Mouse (Mus musculus): ENCODE results near the gene Slc28a1. TPM values are rescaled to one million over a fixed set of nuclear protein-coding genes. Genes with fewer than 3 reads are reported as not detected.

The Slc28a1 gene
- polyA plus RNA-seq (2015; fragmentation: Nextera tagmentation; extraction: Ambion mirVana), result not detected in 2 replicates

- ATAC-seq, result no peak
- Histone ChIP-seq H3K9ac (no peak within 1 kb of the TSS), H3K36me3 (ENCODE audit: poor library complexity, severe bottlenecking) (no peaks in the 10 kb centered on the region), H3K4me3 (no peak within 1 kb of the TSS), H3K27me3 (no peaks in the 10 kb centered on the region), H3K4me1 (no peaks in the 10 kb centered on the region), H3K9me3 (replicated peaks) (no peaks in the 10 kb centered on the region), H3K27ac (no peak within 1 kb of the TSS), H3K4me2 (no peak within 1 kb of the TSS)
- WGBS, result 70% methylated on average over 6 of the region's 6 CpGs
These were observed at the start of gene Slc28a1 for GRCm38 (mm10) chr7:81114555-81114954. Gene Slc28a1 (plus strand): TSS chr7:81114799.

DNA sequence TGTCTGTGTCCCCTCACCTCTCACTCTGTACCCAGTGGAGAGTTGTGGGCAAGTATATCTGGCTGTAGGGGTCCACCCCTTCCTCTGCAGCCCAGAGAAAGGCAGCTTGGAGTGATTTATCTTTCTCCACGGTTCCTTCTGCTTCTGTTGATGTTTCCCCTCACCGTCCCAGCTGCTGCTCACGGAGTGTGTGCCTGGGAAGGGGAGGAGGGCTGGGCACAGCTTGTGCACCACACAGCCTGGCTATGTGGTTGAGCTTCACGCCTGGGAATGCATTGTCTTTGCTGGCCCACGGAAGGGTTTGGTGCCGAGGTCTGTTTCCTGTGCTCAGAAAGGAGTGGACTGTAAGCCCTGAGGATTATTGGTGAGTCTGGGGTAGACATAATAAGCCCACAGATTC lies 47.9 kb upstream of the Slc28a1 start:
- Histone ChIP-seq H3K4me3 (no peak overlapping the region), H3K9ac (no peak overlapping the region), H3K4me2 (no peak overlapping the region), H3K9me3 (replicated peaks) (no peaks in the 10 kb centered on the region), H3K27me3 (no peaks in the 10 kb centered on the region), H3K36me3 (ENCODE audit: poor library complexity, severe bottlenecking) (no peaks in the 10 kb centered on the region), H3K4me1 (no peaks in the 10 kb centered on the region), H3K27ac (no peak overlapping the region)
- 50% methylated on average over 6 of the region's 6 CpGs for WGBS
- ATAC-seq, result no peak

DNA sequence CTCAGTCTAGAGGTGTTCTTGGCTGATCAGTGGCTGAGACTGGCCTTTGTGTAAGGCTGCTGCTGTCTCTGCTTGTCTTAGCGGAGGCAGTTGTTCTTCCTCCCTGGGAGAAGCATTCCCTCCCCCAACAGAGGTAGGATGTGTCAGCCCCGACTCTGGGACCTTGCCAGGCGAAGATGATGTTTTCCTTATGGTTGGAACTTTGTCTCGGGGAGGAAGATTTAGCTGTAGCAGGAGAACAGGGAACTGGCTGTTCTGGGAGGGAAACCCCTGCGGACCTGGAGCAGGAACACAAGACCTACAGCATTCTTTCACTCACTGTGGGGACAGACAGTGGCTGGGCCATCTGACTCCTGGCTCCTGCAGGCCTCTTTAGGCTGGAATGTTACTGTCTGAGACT lies 42.1 kb upstream of the Slc28a1 start:
- Histone ChIP-seq H3K9ac (no peak overlapping the region), H3K9me3 (replicated peaks) (no peaks in the 10 kb centered on the region), H3K27me3 (no peaks in the 10 kb centered on the region), H3K4me2 (no peak overlapping the region), H3K4me1 (no peaks in the 10 kb centered on the region), H3K36me3 (ENCODE audit: poor library complexity, severe bottlenecking) (no peaks in the 10 kb centered on the region), H3K4me3 (no peak overlapping the region), H3K27ac (no peak overlapping the region)
- WGBS, result 73% methylated on average over 5 of the region's 5 CpGs
- no peak for ATAC-seq

DNA sequence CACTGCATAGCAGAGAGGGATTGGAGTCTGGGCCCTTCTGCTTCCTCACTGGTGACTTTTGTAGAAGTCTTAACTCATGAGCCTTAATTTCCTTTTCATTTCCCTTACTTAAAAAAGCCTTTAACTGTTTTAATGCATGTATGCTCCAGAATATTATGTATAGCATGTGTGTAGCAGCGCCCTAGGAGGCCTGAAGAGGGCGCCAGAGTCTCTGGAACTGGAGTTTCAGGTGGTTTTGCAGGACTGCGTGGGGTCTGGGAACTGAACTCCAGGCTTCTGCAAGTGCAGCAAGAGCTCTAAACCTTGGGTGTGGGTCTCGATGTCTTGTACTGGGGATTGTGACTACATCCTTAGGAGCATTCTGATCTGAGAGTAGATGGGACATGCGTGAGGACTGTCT lies 41.3 kb upstream of the Slc28a1 start:
- WGBS, result 77% methylated on average over 5 of the region's 5 CpGs
- no peaks in the 10 kb centered on the region for H3K9me3 ChIP-seq (replicated peaks)
- no peaks in the 10 kb centered on the region for H3K27me3 ChIP-seq
- H3K4me3 ChIP-seq, result no peak overlapping the region
- ATAC-seq, result no peak
- H3K4me2 ChIP-seq, result no peak overlapping the region
- no peaks in the 10 kb centered on the region for H3K4me1 ChIP-seq
- no peak overlapping the region for H3K27ac ChIP-seq
- no peak overlapping the region for H3K9ac ChIP-seq
- no peaks in the 10 kb centered on the region for H3K36me3 ChIP-seq (ENCODE audit: poor library complexity, severe bottlenecking)

DNA sequence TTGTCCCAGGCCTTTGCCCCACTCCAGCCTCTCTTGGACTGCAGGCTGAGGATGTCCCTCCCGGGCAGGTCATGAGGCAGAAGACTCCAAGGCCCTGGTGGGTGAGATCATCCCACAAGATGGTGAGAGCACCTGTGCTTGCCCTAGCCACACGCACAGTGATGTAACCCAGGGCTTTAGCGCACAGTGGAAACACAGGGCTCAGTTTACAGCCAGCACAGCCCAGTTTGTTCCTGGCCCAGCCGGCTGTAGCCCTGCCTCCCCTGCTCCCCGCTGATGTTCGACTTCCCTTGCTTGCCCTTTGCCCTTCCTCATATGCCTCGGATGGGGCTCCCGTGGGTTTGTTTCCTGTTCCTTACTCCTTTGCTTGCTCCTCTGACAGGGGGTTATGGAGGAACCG lies 40.1 kb upstream of the Slc28a1 start:
- no peak overlapping the region for H3K4me3 ChIP-seq
- WGBS, result 82% methylated on average over 9 of the region's 9 CpGs
- H3K4me1 ChIP-seq, result no peaks in the 10 kb centered on the region
- no peaks in the 10 kb centered on the region for H3K36me3 ChIP-seq (ENCODE audit: poor library complexity, severe bottlenecking)
- no peaks in the 10 kb centered on the region for H3K27me3 ChIP-seq
- H3K27ac ChIP-seq, result no peak overlapping the region
- no peak overlapping the region for H3K4me2 ChIP-seq
- no peak overlapping the region for H3K9ac ChIP-seq
- no peak for ATAC-seq
- no peaks in the 10 kb centered on the region for H3K9me3 ChIP-seq (replicated peaks)

DNA sequence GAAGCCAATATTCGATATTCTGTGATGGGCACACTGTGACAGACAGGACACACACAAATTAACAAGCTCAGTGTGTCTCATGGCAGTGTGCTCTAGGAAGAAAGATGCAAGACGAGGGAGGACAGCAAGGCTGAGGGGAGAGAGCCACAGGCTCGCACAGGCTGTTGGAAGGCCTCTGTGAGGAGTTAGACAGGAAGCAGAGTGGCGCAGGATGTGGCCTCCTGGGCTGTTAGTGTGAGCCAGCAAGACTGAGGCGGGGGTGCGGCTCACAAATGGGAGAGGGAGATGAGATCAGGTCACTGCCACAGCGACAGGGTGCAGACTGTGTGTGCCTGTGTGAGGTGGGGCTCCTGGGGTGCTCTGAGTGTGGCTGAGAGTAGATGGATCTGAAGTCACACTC lies 39.3 kb upstream of the Slc28a1 start:
- Histone ChIP-seq H3K4me3 (no peak overlapping the region), H3K27ac (no peak overlapping the region), H3K36me3 (ENCODE audit: poor library complexity, severe bottlenecking) (no peaks in the 10 kb centered on the region), H3K4me1 (no peaks in the 10 kb centered on the region), H3K27me3 (no peaks in the 10 kb centered on the region), H3K9ac (no peak overlapping the region), H3K4me2 (no peak overlapping the region), H3K9me3 (replicated peaks) (no peaks in the 10 kb centered on the region)
- ATAC-seq, result no peak
- 74% methylated on average over 7 of the region's 7 CpGs for WGBS

GRCm38 (mm10) chr7:81075732-81076131 lies 38.9 kb upstream of the Slc28a1 start:
- Histone ChIP-seq H3K36me3 (ENCODE audit: poor library complexity, severe bottlenecking) (no peaks in the 10 kb centered on the region), H3K4me1 (no peaks in the 10 kb centered on the region), H3K27ac (no peak overlapping the region), H3K4me2 (no peak overlapping the region), H3K9me3 (replicated peaks) (no peaks in the 10 kb centered on the region), H3K27me3 (no peaks in the 10 kb centered on the region), H3K4me3 (no peak overlapping the region), H3K9ac (no peak overlapping the region)
- 85% methylated on average over 5 of the region's 5 CpGs for WGBS
- ATAC-seq, result no peak

GRCm38 (mm10) chr7:81077009-81077408 lies 37.6 kb upstream of the Slc28a1 start:
- no peaks in the 10 kb centered on the region for H3K9me3 ChIP-seq (replicated peaks)
- H3K27me3 ChIP-seq, result no peaks in the 10 kb centered on the region
- H3K4me2 ChIP-seq, result no peak overlapping the region
- H3K4me1 ChIP-seq, result no peaks in the 10 kb centered on the region
- H3K9ac ChIP-seq, result no peak overlapping the region
- H3K4me3 ChIP-seq, result no peak overlapping the region
- ATAC-seq, result no peak
- no peaks in the 10 kb centered on the region for H3K36me3 ChIP-seq (ENCODE audit: poor library complexity, severe bottlenecking)
- WGBS, result 76% methylated on average over 6 of the region's 6 CpGs
- H3K27ac ChIP-seq, result no peak overlapping the region

DNA sequence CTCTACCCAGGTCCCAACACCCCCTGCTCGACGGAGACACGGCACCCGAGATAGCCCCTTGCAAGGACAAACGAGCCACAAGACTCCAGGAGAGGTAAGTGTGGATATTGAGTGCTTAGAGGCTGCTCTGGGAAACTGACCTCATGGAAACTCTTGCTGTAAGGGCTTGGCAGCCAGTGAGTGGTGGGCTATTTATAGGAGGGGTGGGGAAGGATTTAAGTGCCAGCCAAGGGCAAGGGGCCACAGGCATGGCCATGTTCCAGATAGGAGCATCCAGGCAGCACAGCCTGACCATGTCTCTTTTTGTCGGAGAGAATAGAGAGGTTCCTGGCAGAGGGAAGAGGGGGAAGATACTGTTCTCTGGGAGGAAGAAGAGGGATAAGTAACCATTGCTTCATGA lies 35.9 kb upstream of the Slc28a1 start:
- Histone ChIP-seq H3K4me1 (no peaks in the 10 kb centered on the region), H3K27me3 (no peaks in the 10 kb centered on the region), H3K36me3 (ENCODE audit: poor library complexity, severe bottlenecking) (no peaks in the 10 kb centered on the region), H3K9me3 (replicated peaks) (no peaks in the 10 kb centered on the region), H3K9ac (no peak overlapping the region), H3K27ac (no peak overlapping the region), H3K4me3 (no peak overlapping the region), H3K4me2 (no peak overlapping the region)
- 94% methylated on average over 6 of the region's 6 CpGs for WGBS
- no peak for ATAC-seq

DNA sequence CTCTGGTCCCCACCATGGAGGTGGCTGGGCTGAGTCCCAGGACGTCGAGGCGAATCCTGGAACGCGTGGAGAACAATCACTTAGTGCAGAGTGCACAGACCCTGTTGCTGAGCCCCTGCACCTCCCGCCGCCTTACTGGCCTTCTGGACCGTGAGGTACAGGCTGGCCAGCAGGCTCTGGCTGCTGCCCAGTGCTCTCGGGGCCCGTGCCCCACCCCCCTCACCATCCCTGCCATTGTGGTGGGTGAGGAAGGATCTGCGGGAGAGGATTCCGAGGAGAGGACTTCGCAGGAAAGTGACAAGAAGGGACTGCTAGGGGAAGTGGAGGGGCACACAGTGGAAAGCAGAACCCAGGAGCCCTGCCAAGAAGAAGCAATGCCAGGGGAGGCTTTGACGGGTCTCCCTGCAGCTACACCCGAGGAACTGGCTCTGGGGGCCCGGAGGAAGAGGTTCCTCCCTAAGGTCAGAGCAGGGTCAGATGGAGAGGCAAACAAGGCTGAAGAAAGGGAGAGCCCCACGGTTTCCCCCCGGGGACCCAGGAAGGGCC lies 21.1 kb upstream of the Slc28a1 start:
- H3K4me2 ChIP-seq, result no peak overlapping the region
- no peak overlapping the region for H3K27ac ChIP-seq
- H3K36me3 ChIP-seq (ENCODE audit: poor library complexity, severe bottlenecking), result no peaks in the 10 kb centered on the region
- WGBS, result 52% methylated on average over 18 of the region's 18 CpGs
- H3K9ac ChIP-seq, result no peak overlapping the region
- no peaks in the 10 kb centered on the region for H3K27me3 ChIP-seq
- ATAC-seq, result no peak
- no peaks in the 10 kb centered on the region for H3K4me1 ChIP-seq
- H3K9me3 ChIP-seq (replicated peaks), result no peaks in the 10 kb centered on the region
- no peak overlapping the region for H3K4me3 ChIP-seq

DNA sequence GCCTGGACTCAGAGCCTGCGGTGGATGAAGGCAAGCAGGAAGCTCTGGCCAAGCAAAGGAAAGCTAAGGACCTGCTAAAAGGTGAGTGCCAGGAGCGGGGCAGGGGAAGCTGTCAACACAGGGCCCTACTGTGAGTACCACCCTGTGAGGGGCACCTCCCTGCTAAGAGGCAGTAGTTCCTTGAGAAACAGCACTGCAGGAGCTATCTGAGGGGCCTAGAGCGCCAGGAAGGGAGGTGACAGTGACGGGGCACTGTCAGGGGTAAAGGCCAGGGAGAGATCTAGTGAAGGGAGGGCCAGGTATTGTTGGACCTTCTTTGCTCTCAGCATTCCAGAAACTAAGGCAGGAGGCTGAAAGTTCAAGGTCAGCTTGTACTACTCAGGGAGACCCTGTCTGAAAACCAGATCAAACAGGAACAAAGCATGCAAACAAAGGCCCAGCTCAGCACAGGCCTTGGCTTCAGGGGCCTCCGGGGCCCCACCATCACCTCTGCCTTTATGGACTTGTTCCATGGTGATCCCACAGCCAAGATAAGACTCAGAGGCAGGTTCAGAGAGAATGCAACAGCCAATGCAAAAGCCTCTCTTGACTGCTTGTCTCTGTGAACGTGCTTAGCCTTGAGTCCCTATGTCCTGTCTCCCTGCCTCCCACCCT lies 20.4 kb upstream of the Slc28a1 start:
- Histone ChIP-seq H3K27me3 (no peaks in the 10 kb centered on the region), H3K9ac (no peak overlapping the region), H3K9me3 (replicated peaks) (no peaks in the 10 kb centered on the region), H3K4me1 (no peaks in the 10 kb centered on the region), H3K36me3 (ENCODE audit: poor library complexity, severe bottlenecking) (no peaks in the 10 kb centered on the region), H3K4me2 (no peak overlapping the region), H3K27ac (no peak overlapping the region), H3K4me3 (no peak overlapping the region)
- WGBS, result 75% methylated on average over 6 of the region's 6 CpGs
- no peak for ATAC-seq

DNA sequence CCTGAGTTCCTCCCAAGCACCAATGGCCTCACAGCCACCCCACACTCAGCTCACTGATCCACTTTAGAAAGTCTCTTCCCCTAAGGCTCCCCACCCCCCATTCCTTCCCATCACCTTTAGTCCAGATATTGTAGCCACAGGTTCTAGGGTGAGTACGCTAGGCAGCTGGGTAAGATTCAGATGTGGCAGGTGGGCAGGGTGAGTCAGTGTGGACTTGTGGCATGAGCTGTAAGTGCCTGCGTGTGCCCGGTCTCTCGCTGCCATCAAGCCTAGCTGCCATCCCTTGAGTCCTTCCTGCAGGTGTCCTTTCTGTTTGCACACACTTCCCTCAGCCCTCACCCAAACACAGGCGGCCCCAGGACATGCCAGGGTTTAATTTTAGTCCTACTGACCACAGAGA lies 14.3 kb upstream of the Slc28a1 start:
- no peak overlapping the region for H3K4me2 ChIP-seq
- H3K9ac ChIP-seq, result no peak overlapping the region
- ATAC-seq, result no peak
- H3K27ac ChIP-seq, result no peak overlapping the region
- H3K4me3 ChIP-seq, result no peak overlapping the region
- no peaks in the 10 kb centered on the region for H3K4me1 ChIP-seq
- no peaks in the 10 kb centered on the region for H3K9me3 ChIP-seq (replicated peaks)
- WGBS, result 83% methylated on average over 5 of the region's 5 CpGs
- H3K36me3 ChIP-seq (ENCODE audit: poor library complexity, severe bottlenecking), result no peaks in the 10 kb centered on the region
- no peaks in the 10 kb centered on the region for H3K27me3 ChIP-seq

DNA sequence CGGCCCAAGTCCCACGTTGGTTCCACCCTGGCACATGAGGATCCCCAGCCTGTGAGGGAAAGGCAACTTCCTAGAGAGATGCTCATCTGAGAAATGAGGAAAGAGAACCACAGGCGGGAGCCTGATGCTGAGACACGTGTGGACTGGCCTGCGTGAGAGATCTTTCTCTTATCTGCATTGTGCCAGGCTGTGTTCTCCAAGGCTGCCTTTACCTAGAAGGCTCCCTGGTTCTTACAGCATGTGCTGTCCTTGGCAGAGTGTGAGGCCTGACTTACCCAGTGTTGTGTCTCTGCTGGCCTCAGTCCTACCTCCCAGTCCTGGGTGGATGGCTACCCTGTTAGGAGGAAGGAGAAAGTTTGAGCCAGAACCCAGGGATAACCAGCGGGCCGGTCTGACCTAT lies 11.7 kb upstream of the Slc28a1 start:
- WGBS, result 95% methylated on average over 7 of the region's 7 CpGs
- no peaks in the 10 kb centered on the region for H3K4me1 ChIP-seq
- H3K36me3 ChIP-seq (ENCODE audit: poor library complexity, severe bottlenecking), result no peaks in the 10 kb centered on the region
- H3K9ac ChIP-seq, result no peak overlapping the region
- H3K4me3 ChIP-seq, result no peak overlapping the region
- no peaks in the 10 kb centered on the region for H3K27me3 ChIP-seq
- H3K27ac ChIP-seq, result no peak overlapping the region
- H3K9me3 ChIP-seq (replicated peaks), result no peaks in the 10 kb centered on the region
- ATAC-seq, result no peak
- no peak overlapping the region for H3K4me2 ChIP-seq

Measured in forebrain, embryonic 13.5 days (tissue).